Mouse (Mus musculus) kidney, adult 2 months (tissue): ENCODE measurements around the gene Gper1.

Experiments
- CTCF ChIP-seq: fragments of 200-500 bp; conservative IDR thresholded peaks from 2 replicates; pipeline ENCODE4 v1.5.1; 2011; ENCODE audit warnings: low read depth, mild to moderate bottlenecking, control low read depth, low read length, moderate library complexity, mixed read lengths; ENCODE audit not compliant: insufficient read depth, insufficient read length
- POLR2A ChIP-seq: fragments of 200-500 bp; IDR thresholded peaks from one replicate; pipeline ENCODE4 v1.6.1; 2011; ENCODE audit warnings: low read depth, low read length, control low read depth

DNA sequence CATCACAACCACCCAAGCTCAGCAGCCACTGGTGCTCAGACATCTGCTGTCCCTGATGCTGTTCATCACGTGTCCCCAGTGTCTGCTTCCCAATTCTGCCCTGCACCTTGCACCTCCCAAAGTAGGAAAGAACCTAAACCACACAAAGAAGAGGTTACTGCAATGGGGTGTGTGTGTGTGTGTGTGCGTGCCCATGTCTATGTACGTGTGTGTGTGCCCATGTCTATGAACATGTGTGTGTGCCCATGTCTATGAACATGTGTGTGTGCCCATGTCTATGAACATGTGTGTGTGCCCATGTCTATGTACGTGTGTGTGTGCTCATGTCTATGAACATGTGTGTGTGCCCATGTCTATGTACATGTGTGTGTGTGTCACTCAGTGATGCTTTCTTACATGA is 27.4 kb upstream of the Gper1 start:
- TF ChIP-seq POLR2A, result no peak
- no peak for TF ChIP-seq CTCF
